Mouse (Mus musculus) regulatory T cell (primary cell): ENCODE data around the gene Xpr1.

Source experiments
- in situ Hi-C: fragments of 300-600 bp; cut with MboI, MseI; formaldehyde crosslinking; loops from one replicate; pipeline ENCODE4 v1.15.1; 2025; ENCODE audit warnings: high pct_unique_total_duplicates

Xpr1 gene

GRCm38 (mm10) chr1:155232385-155232784 is 184.8 kb downstream of the Xpr1 start:
- in situ Hi-C loops: no loop called here

- in situ Hi-C loops: no loop called here
Measured at GRCm38 (mm10) chr1:155229464-155230411, 187.5 kb downstream of the Xpr1 start.
